Mouse (Mus musculus) testis, adult 2 months (tissue): ENCODE measurements at regions not wholly inside any gene's neighbourhood (a gene's known extent, or its start where the extent isn't known, plus 50 kb on each side); places are given as distances from the start of the nearest gene placed in this dataset.

Experiments
- H3K27ac ChIP-seq: fragments of 200-500 bp; 2 replicates; pipeline ENCODE4 v1.5.1; 2012; ENCODE audit warnings: low read depth, low read length; ENCODE audit not compliant: control insufficient read depth, insufficient read depth
- H3K27me3 ChIP-seq: fragments of 200-500 bp; 2 replicates; pipeline ENCODE4 v1.6.1; 2012; ENCODE audit warnings: mild to moderate bottlenecking, low read length, moderate library complexity; ENCODE audit not compliant: control insufficient read depth, insufficient read depth
- H3K36me3 ChIP-seq: fragments of 200-500 bp; 2 replicates; pipeline ENCODE4 v1.6.1; 2012; ENCODE audit warnings: mild to moderate bottlenecking, low read length; ENCODE audit not compliant: control insufficient read depth, insufficient read depth
- H3K4me1 ChIP-seq: fragments of 200-500 bp; 2 replicates; pipeline ENCODE4 v1.6.1; 2012; ENCODE audit warnings: low read length; ENCODE audit not compliant: control insufficient read depth, insufficient read depth
- H3K4me3 ChIP-seq: fragments of 200-500 bp; 2 replicates; pipeline ENCODE4 v1.5.1; 2012; ENCODE audit warnings: low read depth, mild to moderate bottlenecking, low read length, moderate library complexity, mixed read lengths; ENCODE audit not compliant: control insufficient read depth
- CTCF ChIP-seq: fragments of 200-500 bp; IDR thresholded peaks from 2 replicates; pipeline ENCODE4 v1.5.1; 2012; ENCODE audit warnings: low read depth, mild to moderate bottlenecking, inconsistent platforms, low read length, moderate library complexity; ENCODE audit not compliant: control insufficient read depth, insufficient read depth, insufficient replicate concordance
- POLR2A ChIP-seq: fragments of 200-500 bp; IDR thresholded peaks from 2 replicates; pipeline ENCODE4 v1.6.1; 2012; ENCODE audit warnings: low read depth, mild to moderate bottlenecking, inconsistent platforms, low read length, moderate library complexity; ENCODE audit not compliant: control insufficient read depth

DNA sequence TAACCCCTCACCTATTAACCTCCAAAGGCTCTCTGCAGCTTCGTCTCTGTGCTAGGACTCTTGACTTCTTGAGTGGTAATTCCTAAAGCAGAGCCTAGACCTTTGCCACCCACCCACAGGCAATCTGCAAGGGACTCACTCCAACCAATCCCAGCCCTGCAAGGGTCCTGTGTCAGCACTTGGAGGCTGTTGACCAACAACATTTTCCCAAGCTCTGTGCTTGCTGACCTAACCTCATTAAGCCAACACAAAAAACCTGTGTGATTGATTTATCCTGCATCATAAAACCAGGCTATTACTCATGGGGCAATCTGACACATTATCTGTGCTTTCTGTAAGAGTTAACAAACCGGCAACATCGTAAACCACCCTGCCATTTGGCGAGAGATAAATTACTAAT lies 61.4 kb upstream of the Sox9 start:
- Histone ChIP-seq H3K4me3 (no peak overlapping the region), H3K36me3 (no peaks in the 10 kb centered on the region), H3K4me1 (peaks cover 7% of the 10 kb centered on the region), H3K27ac (no peak overlapping the region), H3K27me3 (no peaks in the 10 kb centered on the region)
- TF ChIP-seq CTCF (no peak), POLR2A (no peak)

DNA sequence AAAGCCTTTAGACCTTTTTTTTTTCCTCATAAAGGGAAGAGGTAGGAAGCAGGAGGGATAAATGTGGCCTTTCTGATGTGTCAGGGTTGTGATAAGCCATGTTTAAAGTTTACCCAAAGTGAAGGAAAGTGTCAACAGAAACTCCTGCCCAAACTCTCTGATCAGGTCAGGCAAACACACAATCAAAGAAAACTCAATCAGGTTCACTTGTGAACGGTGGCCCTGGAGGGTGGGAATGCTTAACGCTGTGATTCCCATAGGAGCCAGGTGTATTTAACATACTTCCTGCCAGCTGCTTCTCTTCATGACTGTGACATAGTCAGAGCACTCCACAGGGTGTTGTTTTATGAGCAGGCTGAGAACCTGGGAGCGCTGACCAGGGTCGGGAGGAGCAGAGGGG lies 59.1 kb upstream of the Sox9 start:
- Histone ChIP-seq H3K36me3 (no peaks in the 10 kb centered on the region), H3K4me3 (no peak overlapping the region), H3K27me3 (no peaks in the 10 kb centered on the region), H3K27ac (no peak overlapping the region), H3K4me1 (peaks cover 4% of the 10 kb centered on the region)
- no peak for TF ChIP-seq POLR2A
- no peak for TF ChIP-seq CTCF

DNA sequence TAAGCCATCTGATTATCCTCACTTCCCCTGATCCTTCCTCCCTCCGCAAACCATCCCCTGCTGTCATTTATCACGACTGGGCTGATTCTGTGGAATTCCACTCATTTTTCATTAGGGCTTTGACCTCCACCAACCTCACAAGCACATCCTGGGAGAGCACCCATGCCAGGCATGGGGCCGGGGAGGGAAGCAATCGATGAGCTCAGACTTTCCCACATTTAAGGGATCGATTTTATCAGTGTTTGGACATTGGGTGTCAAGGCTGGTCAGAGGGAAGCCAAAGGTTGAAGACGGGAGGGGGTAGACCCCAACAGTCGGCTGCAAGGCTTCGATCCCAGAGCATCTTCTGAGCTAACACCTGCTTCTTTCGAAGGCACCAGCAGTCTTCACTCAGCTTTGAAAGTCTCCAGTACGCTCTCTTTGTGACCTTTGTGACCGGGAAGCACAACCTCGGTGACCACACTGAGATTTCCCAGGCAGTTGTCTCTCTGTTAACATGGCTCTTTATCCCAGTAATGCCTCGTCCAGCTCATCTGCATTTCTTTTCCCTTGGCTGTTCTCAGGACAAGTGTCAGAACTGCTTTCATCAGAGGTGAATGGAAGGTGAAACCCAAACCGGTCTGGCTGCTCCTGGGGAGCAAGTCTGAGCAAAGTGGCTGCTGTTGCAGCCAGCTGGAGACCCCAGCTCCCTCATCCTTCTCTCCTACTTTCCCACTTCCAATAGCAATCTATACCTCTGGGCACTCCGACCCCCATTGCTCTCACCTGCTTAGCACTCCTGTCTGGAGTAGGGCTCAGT lies 53.7 kb upstream of the Sox9 start:
- no peak overlapping the region for H3K27ac ChIP-seq
- no peak for TF ChIP-seq CTCF
- no peak for TF ChIP-seq POLR2A
- no peak overlapping the region for H3K4me3 ChIP-seq
- H3K27me3 ChIP-seq = no peaks in the 10 kb centered on the region
- H3K36me3 ChIP-seq = no peaks in the 10 kb centered on the region
- no peaks in the 10 kb centered on the region for H3K4me1 ChIP-seq
